Mouse (Mus musculus) lung, embryonic 15.5 days (tissue): ENCODE data around the gene Espn. TPM values are rescaled to one million over a fixed set of nuclear protein-coding genes. Genes with fewer than 3 reads are reported as not detected.

Experiments
- ATAC-seq: fragments of 200-750 bp; cut with Nextera tagmentation; 2 replicates; pipeline ENCODE4 v1.8.0; 2017; ENCODE audit warnings: moderate number of reproducible peaks, borderline replicate concordance; ENCODE audit not compliant: low FRiP score, low TSS enrichment; ENCODE audit errors: extremely low read depth
- H3K27ac ChIP-seq: fragments of 300-500 bp; sonication (generic); 2 replicates; pipeline ENCODE4 v1.5.1; 2015; ENCODE audit warnings: moderate library complexity, mild to moderate bottlenecking, inconsistent platforms
- H3K27me3 ChIP-seq: fragments of 300-500 bp; sonication (generic); 2 replicates; pipeline ENCODE4 v1.6.1; 2015; ENCODE audit warnings: inconsistent platforms
- H3K36me3 ChIP-seq: fragments of 300-500 bp; sonication (generic); 2 replicates; pipeline ENCODE4 v1.6.1; 2015; ENCODE audit warnings: inconsistent platforms
- H3K4me1 ChIP-seq: fragments of 300-500 bp; sonication (generic); 2 replicates; pipeline ENCODE4 v1.6.1; 2015; ENCODE audit warnings: inconsistent platforms
- H3K4me2 ChIP-seq: fragments of 300-500 bp; sonication (generic); 2 replicates; pipeline ENCODE4 v1.6.1; 2015; ENCODE audit warnings: inconsistent platforms, mild to moderate bottlenecking, moderate library complexity
- H3K4me3 ChIP-seq: fragments of 300-500 bp; sonication (generic); 2 replicates; pipeline ENCODE4 v1.5.1; 2015; ENCODE audit warnings: mild to moderate bottlenecking, inconsistent platforms
- H3K9ac ChIP-seq: fragments of 300-500 bp; sonication (generic); 2 replicates; pipeline ENCODE4 v1.6.1; 2015; ENCODE audit warnings: inconsistent platforms
- H3K9me3 ChIP-seq: fragments of 300-500 bp; sonication (generic); 2 replicates; pipeline ENCODE4 v1.6.1; 2016; ENCODE audit warnings: inconsistent platforms
- WGBS: fragments of 180-500 bp; shearing (Covaris S2); methylation state at CpG from one replicate; pipeline ENCODE4 v1.1.7; 2015; 5-methylcytosine and 5-hydroxymethylcytosine counted together
- polyA plus RNA-seq: library from polyadenylated mRNA; unstranded; fragments of >200 nt; fragmentation: Nextera tagmentation; extraction: Ambion mirVana; gene quantifications from 2 replicates; pipeline ENCODE4 v1.2.1, GENCODE M21; 2015

Espn gene
- 11.4 and 13.4 TPM in 2 replicates for polyA plus RNA-seq

DNA sequence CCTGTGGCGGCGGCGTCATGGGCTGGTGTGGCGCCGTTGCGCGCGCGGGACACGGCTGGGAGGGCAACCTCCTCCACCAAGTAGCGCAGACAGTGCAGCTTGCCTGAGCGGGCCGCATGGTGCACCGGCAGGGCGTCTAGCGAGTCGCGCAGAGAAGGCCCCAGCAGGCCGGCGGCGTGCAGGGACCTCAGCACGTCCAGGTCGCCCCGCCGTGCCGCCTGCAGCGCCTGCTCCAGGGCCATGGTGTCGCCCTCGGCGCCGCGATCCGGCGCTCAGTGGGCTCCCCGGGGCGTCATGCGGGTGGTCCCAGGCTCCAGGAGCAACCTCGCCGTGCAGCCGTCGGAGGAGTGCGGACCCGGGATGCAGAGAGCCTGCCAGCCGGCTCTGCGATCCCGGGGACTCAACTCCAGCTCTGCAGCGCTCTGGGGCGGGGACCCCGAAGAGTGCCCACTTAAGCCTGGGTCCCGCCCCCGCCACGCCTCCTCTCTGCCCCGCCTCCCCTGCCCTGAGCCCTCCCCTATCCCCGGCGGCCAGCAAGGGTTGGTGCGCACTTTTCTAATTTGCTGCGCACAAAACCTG is at the start of gene Espn:
TSS of gene Espn (minus strand) at position 406 of the 579 bp plus-strand sequence.
- ATAC-seq, result peak; percentile 87
- H3K4me3 ChIP-seq, result peak within 1 kb of the TSS; percentile 40
- H3K9me3 ChIP-seq, result no peaks in the 10 kb centered on the region
- no peaks in the 10 kb centered on the region for H3K36me3 ChIP-seq
- peak within 1 kb of the TSS; percentile 35; the same call in 1 of the 2 replicates for H3K9ac ChIP-seq
- H3K4me2 ChIP-seq, result peak within 1 kb of the TSS; percentile 80
- 2% methylated on average over 50 of the region's 57 CpGs for WGBS
- H3K27me3 ChIP-seq, result peaks cover 67% of the 10 kb centered on the region
- H3K4me1 ChIP-seq, result peaks cover 5% of the 10 kb centered on the region; the same call in 1 of the 2 replicates
- no peak within 1 kb of the TSS for H3K27ac ChIP-seq

DNA sequence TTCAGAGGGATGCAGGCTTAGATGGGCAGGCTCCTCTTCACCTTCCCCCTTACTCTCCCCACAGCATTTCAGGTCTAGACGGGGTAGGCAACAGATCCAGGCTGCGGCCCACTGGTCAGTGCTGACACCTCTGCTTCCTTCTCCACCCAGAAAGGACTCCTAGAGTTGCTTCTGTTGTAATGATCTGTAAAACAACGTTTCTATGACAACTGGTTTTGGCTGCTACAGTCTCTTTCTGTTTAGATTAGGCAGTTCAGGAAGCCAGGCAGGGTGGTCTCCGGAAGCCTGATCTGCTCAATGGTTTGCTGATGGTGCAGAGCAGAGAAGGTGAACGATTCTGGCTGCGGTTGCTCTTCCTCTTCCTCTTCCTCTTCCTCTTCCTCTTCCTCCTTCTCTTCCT is 49.3 kb upstream of the Espn start:
- peak; percentile 55 for ATAC-seq
- H3K27me3 ChIP-seq, result no peaks in the 10 kb centered on the region
- H3K27ac ChIP-seq, result no peak overlapping the region
- peaks cover 30% of the 10 kb centered on the region for H3K4me1 ChIP-seq
- no peaks in the 10 kb centered on the region for H3K36me3 ChIP-seq
- H3K9ac ChIP-seq, result no peak overlapping the region
- H3K4me3 ChIP-seq, result no peak overlapping the region
- no peak overlapping the region for H3K4me2 ChIP-seq
- 23% methylated on average over 6 of the region's 6 CpGs for WGBS
- no peaks in the 10 kb centered on the region for H3K9me3 ChIP-seq

DNA sequence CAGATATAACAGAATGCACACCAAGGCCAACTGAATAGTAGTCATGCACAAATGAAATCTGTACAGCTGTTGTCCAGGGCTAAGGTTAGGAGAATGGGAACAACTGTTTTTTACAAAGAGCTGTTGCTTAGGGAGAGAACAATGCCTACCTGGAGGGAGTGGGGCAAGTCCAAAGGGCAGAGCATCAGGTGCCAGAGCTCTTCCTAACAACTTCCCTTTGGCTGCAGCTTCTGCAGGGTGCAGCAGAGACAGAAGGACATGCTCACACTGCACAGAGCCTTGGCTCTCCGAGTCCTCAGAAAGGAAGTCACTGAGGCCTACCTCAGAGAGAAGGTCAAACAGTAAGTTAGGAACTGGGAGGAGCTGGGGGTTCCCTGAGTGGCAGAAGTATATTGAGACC is 47.4 kb upstream of the Espn start:
- H3K36me3 ChIP-seq, result no peaks in the 10 kb centered on the region
- 64% methylated on average over 1 of the region's 1 CpGs for WGBS
- peaks cover 27% of the 10 kb centered on the region for H3K4me1 ChIP-seq
- H3K27ac ChIP-seq, result no peak overlapping the region
- no peak for ATAC-seq
- H3K27me3 ChIP-seq, result no peaks in the 10 kb centered on the region
- H3K4me2 ChIP-seq, result no peak overlapping the region
- no peak overlapping the region for H3K9ac ChIP-seq
- no peaks in the 10 kb centered on the region for H3K9me3 ChIP-seq
- no peak overlapping the region for H3K4me3 ChIP-seq

DNA sequence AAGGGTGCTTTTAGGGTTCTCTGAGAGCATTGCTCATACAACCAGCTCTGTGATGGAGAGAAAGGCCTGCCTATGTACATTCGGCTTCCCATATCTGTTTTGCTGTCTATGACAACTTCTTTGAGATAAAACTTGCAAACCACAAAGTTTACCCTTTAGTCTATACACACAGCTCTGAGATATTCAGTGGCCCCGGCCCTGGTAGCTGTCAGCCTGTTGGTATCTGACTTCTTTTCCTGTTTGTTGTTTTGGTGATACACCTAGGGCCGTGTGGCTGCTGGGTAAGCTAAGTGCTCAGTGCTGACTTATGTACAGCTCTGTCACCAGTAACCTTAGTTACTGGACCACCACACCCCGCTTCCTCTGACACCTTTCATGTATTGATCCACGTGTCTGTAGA is 45.4 kb upstream of the Espn start:
- Histone ChIP-seq H3K9ac (no peak overlapping the region), H3K9me3 (no peaks in the 10 kb centered on the region), H3K4me1 (peaks cover 23% of the 10 kb centered on the region), H3K4me3 (no peak overlapping the region), H3K36me3 (no peaks in the 10 kb centered on the region), H3K27ac (no peak overlapping the region), H3K4me2 (no peak overlapping the region), H3K27me3 (no peaks in the 10 kb centered on the region)
- ATAC-seq, result no peak
- WGBS, result 61% methylated on average over 5 of the region's 5 CpGs

DNA sequence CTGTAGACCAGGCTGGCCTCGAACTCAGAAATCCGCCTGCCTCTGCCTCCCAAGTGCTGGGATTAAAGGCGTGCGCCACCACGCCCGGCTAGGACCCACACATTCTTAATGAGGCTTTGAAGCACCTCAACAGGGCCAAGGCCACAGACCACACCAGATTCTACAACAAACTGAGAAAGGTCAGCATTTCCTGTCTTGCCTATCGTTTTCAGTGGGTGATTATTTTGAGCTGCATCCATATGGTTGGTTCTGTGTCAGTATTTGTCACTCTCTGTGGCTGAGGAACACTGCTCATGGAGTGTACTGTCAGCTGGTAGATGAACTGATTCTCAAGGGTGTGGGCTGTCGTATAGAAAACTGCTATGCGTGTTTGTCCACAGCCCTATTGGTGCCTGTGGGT is 44.1 kb upstream of the Espn start:
- no peak overlapping the region for H3K4me3 ChIP-seq
- WGBS, result 91% methylated on average over 9 of the region's 9 CpGs
- no peaks in the 10 kb centered on the region for H3K9me3 ChIP-seq
- no peak overlapping the region for H3K27ac ChIP-seq
- no peak overlapping the region for H3K4me2 ChIP-seq
- no peaks in the 10 kb centered on the region for H3K27me3 ChIP-seq
- peaks cover 14% of the 10 kb centered on the region for H3K4me1 ChIP-seq
- H3K36me3 ChIP-seq, result no peaks in the 10 kb centered on the region
- no peak for ATAC-seq
- H3K9ac ChIP-seq, result no peak overlapping the region

DNA sequence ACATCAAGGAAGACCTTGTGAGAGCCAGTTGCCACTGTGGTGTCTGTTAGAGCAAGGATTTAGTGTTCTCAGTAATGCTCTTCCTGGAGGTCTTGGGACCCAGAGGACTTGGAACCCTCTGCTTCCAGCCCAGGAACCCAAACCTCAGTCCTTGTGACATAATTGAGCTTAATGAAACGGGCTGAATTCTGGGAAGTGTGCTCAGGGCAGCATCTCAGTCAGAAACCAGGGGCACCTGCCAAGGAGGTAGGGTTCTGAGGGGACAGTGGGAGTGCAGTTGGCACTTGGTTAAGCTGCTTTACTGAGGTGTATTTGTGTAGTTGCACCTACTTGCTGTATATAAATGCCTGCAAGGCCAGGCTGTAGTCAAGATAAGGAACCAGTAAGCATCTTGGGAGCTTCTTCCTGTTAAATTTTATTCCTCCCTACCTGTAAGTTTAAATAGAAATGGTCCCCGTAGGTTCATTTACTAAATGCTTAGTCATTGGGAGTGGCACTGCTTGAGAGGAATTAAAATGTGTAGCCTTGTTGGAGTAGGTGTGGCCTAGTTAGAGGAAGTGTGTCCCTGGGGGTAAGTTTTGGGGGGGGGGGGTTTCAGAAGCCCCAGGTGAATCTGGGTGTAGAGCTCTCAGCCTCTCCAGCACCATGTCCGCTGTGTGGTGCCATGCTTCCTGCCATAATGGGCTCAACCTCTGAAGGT is 42.5 kb upstream of the Espn start:
- H3K36me3 ChIP-seq, result no peaks in the 10 kb centered on the region
- no peaks in the 10 kb centered on the region for H3K9me3 ChIP-seq
- H3K4me1 ChIP-seq, result peaks cover 21% of the 10 kb centered on the region
- no peak overlapping the region for H3K4me2 ChIP-seq
- no peak for ATAC-seq
- no peak overlapping the region for H3K27ac ChIP-seq
- no peak overlapping the region for H3K4me3 ChIP-seq
- H3K27me3 ChIP-seq, result no peaks in the 10 kb centered on the region
- no peak overlapping the region for H3K9ac ChIP-seq
- 75% methylated on average over 3 of the region's 3 CpGs for WGBS

DNA sequence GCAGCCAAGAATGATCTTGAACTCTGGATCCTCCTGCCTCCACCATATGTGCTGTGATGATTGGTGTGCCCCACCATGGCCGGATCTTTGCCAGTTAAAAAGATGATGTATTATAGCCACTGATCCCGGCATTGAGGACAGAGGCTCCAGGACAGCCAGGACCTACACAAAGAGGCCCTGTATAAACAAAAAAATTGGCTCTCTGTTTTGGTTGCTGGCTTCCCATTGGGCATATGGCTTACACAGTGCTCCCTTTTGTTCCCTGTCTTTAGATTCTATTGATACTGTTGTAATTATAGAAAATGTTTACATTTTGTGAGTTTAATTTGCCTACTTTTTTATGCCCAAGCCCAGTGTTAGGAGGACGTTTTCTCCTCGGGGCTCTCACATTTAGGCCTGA is 40.4 kb upstream of the Espn start:
- Histone ChIP-seq H3K27ac (no peak overlapping the region), H3K4me1 (peaks cover 19% of the 10 kb centered on the region; the same call in 1 of the 2 replicates), H3K27me3 (no peaks in the 10 kb centered on the region), H3K36me3 (no peaks in the 10 kb centered on the region), H3K9me3 (no peaks in the 10 kb centered on the region), H3K4me2 (no peak overlapping the region), H3K4me3 (no peak overlapping the region), H3K9ac (no peak overlapping the region)
- ATAC-seq, result no peak; the same call in 1 of the 2 replicates
- 30% methylated on average over 4 of the region's 4 CpGs for WGBS

DNA sequence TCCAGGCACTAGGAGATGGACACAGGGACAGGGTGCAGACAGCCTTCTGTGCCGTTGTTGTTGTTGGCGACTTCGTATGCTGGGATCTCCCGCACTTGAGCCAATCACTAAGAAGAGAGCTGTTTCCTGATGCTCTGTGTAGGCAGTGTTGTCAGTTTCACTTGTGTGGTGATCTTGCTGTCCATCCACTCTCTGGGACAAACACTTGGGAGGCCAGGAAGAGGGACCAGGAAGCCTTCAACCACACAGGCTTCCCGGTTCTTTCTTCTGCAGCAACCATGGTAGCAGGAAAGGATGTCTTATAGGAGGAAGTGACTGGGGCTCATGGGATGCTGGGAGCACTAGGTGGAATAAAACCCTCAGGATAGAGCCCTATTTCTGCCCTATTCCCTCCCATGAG is 38.5 kb upstream of the Espn start:
- no peak for ATAC-seq
- Histone ChIP-seq H3K9ac (no peak overlapping the region), H3K27ac (peak overlapping the region; percentile 20; the same call in 1 of the 2 replicates), H3K9me3 (no peaks in the 10 kb centered on the region), H3K4me3 (no peak overlapping the region), H3K36me3 (no peaks in the 10 kb centered on the region), H3K27me3 (no peaks in the 10 kb centered on the region), H3K4me1 (peaks cover 36% of the 10 kb centered on the region), H3K4me2 (no peak overlapping the region)
- WGBS, result 59% methylated on average over 5 of the region's 5 CpGs

DNA sequence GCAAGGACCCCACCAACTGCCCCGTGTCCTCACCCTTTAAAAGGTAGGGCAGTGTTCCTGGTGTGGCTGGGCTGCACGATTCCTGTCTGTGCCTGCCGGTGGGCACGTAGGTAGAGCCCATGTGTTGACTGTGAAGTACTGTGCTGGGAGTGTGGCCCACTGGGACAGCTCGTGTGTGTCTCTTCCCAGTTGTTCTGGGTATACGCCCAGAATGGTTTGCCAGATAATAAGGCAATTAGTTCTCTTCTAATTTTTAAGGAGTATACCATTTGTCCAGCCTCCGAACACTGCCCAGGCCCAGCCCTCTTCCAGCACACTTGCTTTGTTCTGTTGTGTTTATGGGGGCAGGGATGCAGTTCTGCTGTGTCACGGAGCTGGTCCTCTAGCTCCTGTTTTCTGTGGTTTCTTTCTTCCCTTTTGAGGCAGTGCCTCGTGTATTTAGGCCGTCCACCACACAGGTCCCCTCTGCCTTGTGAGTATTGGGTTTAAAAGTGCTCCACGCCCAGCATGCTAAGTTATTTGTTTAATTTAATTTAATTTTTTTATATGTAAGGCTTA is 38.0 kb upstream of the Espn start:
- no peak overlapping the region for H3K4me3 ChIP-seq
- no peak overlapping the region for H3K4me2 ChIP-seq
- H3K36me3 ChIP-seq, result no peaks in the 10 kb centered on the region
- H3K27me3 ChIP-seq, result no peaks in the 10 kb centered on the region
- no peaks in the 10 kb centered on the region for H3K9me3 ChIP-seq
- ATAC-seq, result no peak
- H3K27ac ChIP-seq, result peak overlapping the region; percentile 11; the same call in 1 of the 2 replicates
- 62% methylated on average over 11 of the region's 11 CpGs for WGBS
- H3K9ac ChIP-seq, result no peak overlapping the region
- H3K4me1 ChIP-seq, result peaks cover 41% of the 10 kb centered on the region

DNA sequence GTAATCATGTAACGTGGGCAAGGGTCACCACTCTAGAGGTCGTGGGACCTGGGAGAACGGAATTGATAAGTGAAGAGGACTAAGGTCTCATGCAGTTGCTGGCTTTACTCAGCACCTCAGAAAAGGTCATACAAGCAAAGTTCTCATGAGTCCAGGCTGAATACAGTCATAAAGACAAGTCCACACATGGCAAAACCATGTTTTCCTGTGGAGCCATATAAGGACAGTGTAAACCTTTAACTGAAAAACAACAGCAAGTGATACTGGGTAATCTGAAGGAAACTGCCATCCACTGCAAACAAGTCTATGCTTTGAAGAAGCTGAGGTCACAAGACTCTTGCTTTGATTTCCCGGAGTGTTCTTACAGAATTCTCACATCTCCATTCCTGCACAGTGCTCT is 37.5 kb upstream of the Espn start:
- H3K36me3 ChIP-seq, result no peaks in the 10 kb centered on the region
- no peaks in the 10 kb centered on the region for H3K9me3 ChIP-seq
- 77% methylated on average over 4 of the region's 4 CpGs for WGBS
- no peaks in the 10 kb centered on the region for H3K27me3 ChIP-seq
- no peak overlapping the region for H3K27ac ChIP-seq
- no peak overlapping the region for H3K4me2 ChIP-seq
- ATAC-seq, result no peak
- no peak overlapping the region for H3K4me3 ChIP-seq
- no peak overlapping the region for H3K9ac ChIP-seq
- H3K4me1 ChIP-seq, result peaks cover 46% of the 10 kb centered on the region

DNA sequence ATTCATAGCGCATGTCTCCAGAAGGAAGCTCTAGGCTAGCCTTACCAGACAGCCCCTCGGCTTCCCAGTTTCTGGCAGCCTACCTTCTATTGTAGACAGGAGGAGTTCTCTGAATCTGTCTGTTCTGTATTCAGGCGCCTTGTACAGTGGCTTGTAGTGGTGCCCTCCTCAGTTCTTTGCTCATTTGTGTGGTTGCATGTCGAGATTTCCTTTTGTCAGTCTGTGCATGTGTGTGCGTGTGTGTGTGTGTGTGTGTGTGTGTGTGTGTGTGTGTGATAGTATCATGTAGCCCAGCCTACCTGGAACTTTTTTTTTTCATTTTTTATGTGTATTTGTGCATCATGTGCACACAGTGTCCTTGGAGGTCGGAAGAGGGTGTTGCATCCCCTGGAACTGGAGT is 36.9 kb upstream of the Espn start:
- Histone ChIP-seq H3K4me1 (peaks cover 48% of the 10 kb centered on the region), H3K9me3 (no peaks in the 10 kb centered on the region), H3K9ac (no peak overlapping the region), H3K4me3 (no peak overlapping the region), H3K27ac (no peak overlapping the region), H3K27me3 (no peaks in the 10 kb centered on the region), H3K36me3 (no peaks in the 10 kb centered on the region), H3K4me2 (no peak overlapping the region)
- no peak for ATAC-seq
- 80% methylated on average over 6 of the region's 6 CpGs for WGBS

DNA sequence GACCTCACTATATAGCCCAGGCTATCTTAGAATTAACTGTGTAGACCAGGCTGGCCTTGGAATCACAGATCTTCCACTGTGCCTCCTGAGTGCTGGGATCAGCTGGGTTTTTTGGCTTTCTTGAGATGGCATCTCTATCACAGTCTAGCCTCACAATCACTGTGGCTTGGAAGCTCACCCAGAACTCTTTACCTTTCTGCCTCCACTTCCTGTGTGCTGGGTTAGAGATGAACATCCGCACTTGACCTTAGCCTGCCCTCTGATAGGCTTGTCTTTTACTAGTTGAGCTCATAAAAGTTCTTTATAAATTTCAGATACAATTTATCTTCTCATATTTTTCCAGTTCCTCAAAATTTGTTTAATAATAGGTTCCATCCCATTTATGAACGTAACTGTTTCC is 36.5 kb upstream of the Espn start:
- H3K36me3 ChIP-seq, result no peaks in the 10 kb centered on the region
- no peak for ATAC-seq
- WGBS, result 95% methylated on average over 2 of the region's 2 CpGs
- H3K27me3 ChIP-seq, result no peaks in the 10 kb centered on the region
- no peak overlapping the region for H3K4me3 ChIP-seq
- H3K4me2 ChIP-seq, result no peak overlapping the region
- H3K9ac ChIP-seq, result no peak overlapping the region
- peaks cover 48% of the 10 kb centered on the region for H3K4me1 ChIP-seq
- H3K9me3 ChIP-seq, result no peaks in the 10 kb centered on the region
- no peak overlapping the region for H3K27ac ChIP-seq
